In genomic region chr7:102192356-102192755, GRCm38 (mm10) we compare ENCODE assay signal across 15 mouse cellular contexts. TPM values are rescaled to one million over a fixed set of nuclear protein-coding genes. Genes with fewer than 3 reads are reported as not detected.
A peak's percentile ranks its signal among the peaks of the same experiment; 100 is the strongest.
DNase-seq lines count a peak whose midpoint lies in the region; ATAC-seq and TF ChIP-seq lines count a peak whose summit lies in the region.
"Had no signal": no experiment of that assay in that cellular context is flagged by ENCODE, and none has a peak within 500 bp of the region (broad histone marks: within the 10 kb centered on the region; RNA-seq: fewer than 3 reads in every experiment).

No protein-coding gene starts in this region.

- no peak overlapping the region for H3K9ac ChIP-seq in heart, adult 2 months (ENCODE audit: low read depth, low read length)
- no peak overlapping the region for H3K9ac ChIP-seq in liver, postnatal 0 days (replicated peaks)
- no peak overlapping the region for H3K9ac ChIP-seq in liver, embryonic 11.5 days (ENCODE audit: low read depth, low read length)
- H3K9ac ChIP-seq in MEL (ENCODE audit: control insufficient read depth, low read depth, low read length, poor library complexity, severe bottlenecking): no peak overlapping the region
- H3K9ac ChIP-seq: hindbrain, embryonic 13.5 days; kidney, embryonic 15.5 days had no signal

- TF ChIP-seq EP300 in heart, adult 2 months (IDR thresholded peaks at IDR 0.05; ENCODE audit: insufficient read depth, low read depth, low read length): no peak
- TF ChIP-seq EP300 in liver, postnatal 0 days (IDR thresholded peaks at IDR 0.05; ENCODE audit: low read depth): no peak
- no peak for TF ChIP-seq EP300 in MEL (IDR thresholded peaks at IDR 0.05; ENCODE audit: low read depth in 1 of 2, low read length in 2 of 2)

- intact Hi-C loops in heart, adult 2 months (cut with DNase I): loop anchor here (2.0 kb wide), 1 partner anchor 58 kb away; no protein-coding TSS in a partner anchor
- intact Hi-C loops in heart, postnatal 36 days (cut with DNase I): loop anchor here (2.0 to 5.0 kb wide), 3 partner anchors 30 to 225 kb away; no protein-coding TSS in a partner anchor

- H3K4me2 ChIP-seq in liver, postnatal 0 days (ENCODE audit: low read depth, low read length): no peak overlapping the region
- no peak overlapping the region for H3K4me2 ChIP-seq in liver, embryonic 11.5 days
- H3K4me2 ChIP-seq: hindbrain, embryonic 13.5 days; kidney, embryonic 15.5 days had no signal

- H3K9me3 ChIP-seq in liver, postnatal 0 days (ENCODE audit: low read length): no peaks in the 10 kb centered on the region
- no peaks in the 10 kb centered on the region for H3K9me3 ChIP-seq in liver, embryonic 11.5 days (ENCODE audit: control insufficient read depth, low read length)
- H3K9me3 ChIP-seq in MEL (replicated peaks; ENCODE audit: insufficient read depth, low read length): no peaks in the 10 kb centered on the region
- H3K9me3 ChIP-seq: hindbrain, embryonic 13.5 days; kidney, embryonic 15.5 days had no signal

- peak; percentile 69 for TF ChIP-seq CTCF in heart, adult 2 months (IDR thresholded peaks at IDR 0.05)
- peak; percentile 40 for TF ChIP-seq CTCF in liver, postnatal 0 days (IDR thresholded peaks at IDR 0.05; ENCODE audit: low read depth)
- TF ChIP-seq CTCF in MEL (IDR thresholded peaks at IDR 0.05 in 2 of 3, conservative IDR thresholded peaks at IDR 0.05 in 1 of 3; ENCODE audit: control insufficient read depth in 1 of 3, insufficient read depth in 1 of 3, low read depth in 2 of 3, low read length in 3 of 3, poor library complexity in 1 of 3, severe bottlenecking in 1 of 3): peak in 1 of 3 experiments; percentile 34; a peak in 2 of 6 replicates

- H3K27me3 ChIP-seq in heart, adult 2 months (ENCODE audit: control insufficient read depth, insufficient read depth, low read length): no peaks in the 10 kb centered on the region
- no peaks in the 10 kb centered on the region for H3K27me3 ChIP-seq in liver, postnatal 0 days (ENCODE audit: insufficient read depth, low read length)
- no peaks in the 10 kb centered on the region for H3K27me3 ChIP-seq in liver, embryonic 11.5 days (replicated peaks; ENCODE audit: control insufficient read depth, insufficient read depth, low read length)
- no peaks in the 10 kb centered on the region for H3K27me3 ChIP-seq in MEL (ENCODE audit: control insufficient read depth in 1 of 2, insufficient read depth in 2 of 2, low read length in 2 of 2)
- H3K27me3 ChIP-seq: hindbrain, embryonic 13.5 days; kidney, embryonic 15.5 days had no signal

- ATAC-seq in liver, postnatal 0 days: no peak
- no peak for ATAC-seq in liver, embryonic 11.5 days (replicated peaks; ENCODE audit: low FRiP score)

- 87% methylated on average over 1 of the region's 1 CpGs for WGBS in heart, adult 2 months
- WGBS in liver, postnatal 0 days (ENCODE audit: insufficient replicate concordance): 89% methylated on average over 1 of the region's 1 CpGs
- WGBS in liver, embryonic 11.5 days: 96% methylated on average over 1 of the region's 1 CpGs

- no peak for DNase-seq in heart, adult 2 months
- DNase-seq in heart, postnatal 36 days: no peak
- no peak for DNase-seq in liver, postnatal 0 days
- DNase-seq in liver, embryonic 11.5 days (ENCODE audit: low spot score): no peak
- DNase-seq in MEL (ENCODE audit: low read depth, low spot score): no peak
- DNase-seq in lung, postnatal 25 days (ENCODE audit: low spot score): peak; percentile 51
- DNase-seq in adrenal gland, postnatal 36 days: no peak
- no peak for DNase-seq in right cerebral cortex, postnatal 25 days
- DNase-seq: adrenal gland, postnatal 14 days; cerebellum, adult 11 months; right cerebral cortex, postnatal 14 days; thymus, postnatal 25 days had no signal

- no peaks in the 10 kb centered on the region for H3K4me1 ChIP-seq in heart, adult 2 months (ENCODE audit: control insufficient read depth, insufficient read depth, low read length)
- no peaks in the 10 kb centered on the region for H3K4me1 ChIP-seq in liver, postnatal 0 days (ENCODE audit: insufficient read depth)
- H3K4me1 ChIP-seq in liver, embryonic 11.5 days (replicated peaks; ENCODE audit: control insufficient read depth, insufficient read depth, low read length): no peaks in the 10 kb centered on the region
- no peaks in the 10 kb centered on the region; a peak in 1 of 4 replicates for H3K4me1 ChIP-seq in MEL (ENCODE audit: control insufficient read depth in 1 of 2, insufficient read depth in 2 of 2, low read length in 2 of 2)
- H3K4me1 ChIP-seq: hindbrain, embryonic 13.5 days; kidney, embryonic 15.5 days had no signal

- no peak overlapping the region for H3K27ac ChIP-seq in heart, adult 2 months
- H3K27ac ChIP-seq in liver, postnatal 0 days (ENCODE audit: low read depth): no peak overlapping the region
- H3K27ac ChIP-seq in liver, embryonic 11.5 days (ENCODE audit: low read depth, low read length): no peak overlapping the region
- no peak overlapping the region for H3K27ac ChIP-seq in MEL (ENCODE audit: control insufficient read depth, low read depth, low read length)
- H3K27ac ChIP-seq: hindbrain, embryonic 13.5 days; kidney, embryonic 15.5 days; macrophage had no signal

- H3K79me2 ChIP-seq in heart, adult 2 months (replicated peaks; ENCODE audit: control insufficient read depth, insufficient read depth, low read length): no peaks in the 10 kb centered on the region
- peaks cover 4% of the 10 kb centered on the region for H3K79me2 ChIP-seq in MEL (ENCODE audit: control insufficient read depth, insufficient read depth, low read length, poor library complexity)

- TF ChIP-seq POLR2A in heart, adult 2 months (IDR thresholded peaks at IDR 0.05; ENCODE audit: insufficient read depth, low read depth, low read length): no peak
- no peak for TF ChIP-seq POLR2A in MEL (IDR thresholded peaks at IDR 0.05; ENCODE audit: control insufficient read depth in 1 of 2, insufficient read depth in 1 of 2, low read depth in 1 of 2, low read length in 2 of 2, poor library complexity in 1 of 2)

- H3K36me3 ChIP-seq in heart, adult 2 months (ENCODE audit: control insufficient read depth, insufficient read depth, low read length): peaks cover 2% of the 10 kb centered on the region
- peaks cover 45% of the 10 kb centered on the region for H3K36me3 ChIP-seq in liver, postnatal 0 days (replicated peaks; ENCODE audit: insufficient read depth, low read length)
- peaks cover 12% of the 10 kb centered on the region for H3K36me3 ChIP-seq in liver, embryonic 11.5 days (ENCODE audit: control insufficient read depth, insufficient read depth, low read length)
- H3K36me3 ChIP-seq in MEL (ENCODE audit: control insufficient read depth in 1 of 2, insufficient read depth in 2 of 2, low read length in 2 of 2): peaks cover 0 to 39% of the 10 kb centered on the region in 2 experiments; a peak in 3 of 4 replicates

- H3K4me3 ChIP-seq in heart, adult 2 months: no peak overlapping the region
- no peak overlapping the region for H3K4me3 ChIP-seq in liver, postnatal 0 days (ENCODE audit: low read depth, low read length)
- no peak overlapping the region for H3K4me3 ChIP-seq in liver, embryonic 11.5 days (ENCODE audit: low read depth, low read length)
- no peak overlapping the region for H3K4me3 ChIP-seq in MEL (ENCODE audit: control insufficient read depth in 1 of 2, insufficient read depth in 1 of 2, low read depth in 2 of 2, low read length in 2 of 2)
- H3K4me3 ChIP-seq: hindbrain, embryonic 13.5 days; kidney, embryonic 15.5 days had no signal

- peak; percentile 14 for TF ChIP-seq RAD21 in MEL (IDR thresholded peaks at IDR 0.05; ENCODE audit: low read depth, low read length)

TF ChIP-seq in MEL, 35 proteins besides CTCF, POLR2A, EP300 and RAD21:
- TF ChIP-seq ZC3H11A (IDR thresholded peaks at IDR 0.05; ENCODE audit: low read depth, low read length) (no peak), SMC3 (IDR thresholded peaks at IDR 0.05; ENCODE audit: low read depth, low read length) (0 out of 2 replicates have a peak, but pooled peaks have one; percentile 28)

RNA-seq across cellular contexts. Expression of gene Nup98, which starts 17.6 kb away (rescaled TPM):
- 10 to 100 TPM; 31.9 to 32.9 TPM for total RNA-seq in heart, adult 2 months (2021)
- 9.9 and 15.6 TPM in 2 replicates for polyA plus RNA-seq in heart, adult 2 months (2012; rRNA removed)
- total RNA-seq in heart, postnatal 36 days (2021): 10 to 100 TPM; 31.0 to 31.8 TPM
- 7.0 and 8.6 TPM in 2 replicates for polyA plus RNA-seq in liver, postnatal 0 days (2015; fragmentation: Nextera tagmentation; extraction: Ambion mirVana)
- 42.0 and 45.8 TPM in 2 replicates for polyA plus RNA-seq in liver, embryonic 11.5 days (2014; fragmentation: Nextera tagmentation; extraction: Ambion mirVana)
- total RNA-seq in MEL (2012; rRNA removed): 25.9 and 31.7 TPM in 2 replicates
- polyA plus RNA-seq in MEL (2012; ENCODE audit: insufficient read depth in 1 of 2, insufficient read length in 2 of 2, low read depth in 1 of 2, low replicate concordance in 2 of 2, missing spikeins in 1 of 2): 100 to 1,000 TPM in 1 of 2 experiments, 10 to 100 TPM in 1; 45.2 to 195 TPM
- 10 to 100 TPM; 61.1 to 78.2 TPM for total RNA-seq in adrenal gland, postnatal 36 days (2021)

RNA-seq across cellular contexts. Expression of gene Pgap2, which starts 17.7 kb away (rescaled TPM):
- 10 to 100 TPM; 59.7 to 65.4 TPM for total RNA-seq in heart, adult 2 months (2021)
- polyA plus RNA-seq in heart, adult 2 months (2012; rRNA removed): 111 and 124 TPM in 2 replicates
- 10 to 100 TPM; 67.3 to 73.6 TPM for total RNA-seq in heart, postnatal 36 days (2021)
- polyA plus RNA-seq in liver, postnatal 0 days (2015; fragmentation: Nextera tagmentation; extraction: Ambion mirVana): 27.2 and 28.7 TPM in 2 replicates
- polyA plus RNA-seq in liver, embryonic 11.5 days (2014; fragmentation: Nextera tagmentation; extraction: Ambion mirVana): 40.0 and 45.5 TPM in 2 replicates
- total RNA-seq in MEL (2012; rRNA removed): 21.1 and 29.2 TPM in 2 replicates
- 10 to 100 TPM in 1 of 2 experiments, not detected in 1; 91.1 TPM for polyA plus RNA-seq in MEL (2012; ENCODE audit: insufficient read depth in 1 of 2, insufficient read length in 2 of 2, low read depth in 1 of 2, low replicate concordance in 2 of 2, missing spikeins in 1 of 2)
- total RNA-seq in adrenal gland, postnatal 36 days (2021): 100 to 1,000 TPM in 1 of 2 experiments, 10 to 100 TPM in 1; 64.1 to 103 TPM
